Mouse (Mus musculus) lung, postnatal 36 days (tissue): ENCODE measurements around the gene Cep57l1.

Experiments used
- DNase-seq: peaks from one replicate; pipeline ENCODE4 v3.0.0; 2022; ENCODE audit warnings: mixed read lengths

Gene Cep57l1

DNA sequence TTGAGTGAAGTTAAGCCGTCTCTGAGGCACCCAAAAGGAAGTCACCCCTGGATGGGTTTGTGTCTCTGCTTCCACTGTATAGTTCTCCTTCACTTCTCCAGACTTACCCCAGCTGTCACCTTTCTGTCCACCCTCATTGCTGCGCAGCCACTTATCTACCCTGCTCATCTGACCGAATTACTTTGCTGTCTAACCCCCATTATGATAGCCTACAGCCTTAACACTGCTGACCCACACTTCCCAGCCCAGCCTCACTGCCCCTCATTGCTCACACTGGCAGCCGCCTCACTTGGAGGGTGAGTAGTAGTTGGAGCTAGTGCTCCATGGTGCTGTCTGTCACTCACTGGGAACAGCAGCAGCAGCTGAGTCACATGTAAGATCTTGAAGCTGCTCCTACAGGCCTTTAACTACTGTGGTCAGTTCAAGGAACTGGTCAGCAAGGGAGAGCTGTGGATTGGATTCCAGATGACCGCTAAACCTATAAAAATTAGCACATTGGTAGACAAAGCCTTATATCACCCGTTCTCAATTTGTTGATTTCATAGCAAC is 4.7 kb upstream of the Cep57l1 start:
- DNase-seq, result no peak

GRCm38 (mm10) chr10:41812566-41812965 is 2.9 kb upstream of the Cep57l1 start:
- no peak for DNase-seq

- no peak for DNase-seq
Observed at GRCm38 (mm10) chr10:41810564-41811455, 1.1 kb upstream of the Cep57l1 start.

GRCm38 (mm10) chr10:41809080-41809770 is 446 bp downstream of the Cep57l1 start:
- peak; percentile 95 for DNase-seq

DNA sequence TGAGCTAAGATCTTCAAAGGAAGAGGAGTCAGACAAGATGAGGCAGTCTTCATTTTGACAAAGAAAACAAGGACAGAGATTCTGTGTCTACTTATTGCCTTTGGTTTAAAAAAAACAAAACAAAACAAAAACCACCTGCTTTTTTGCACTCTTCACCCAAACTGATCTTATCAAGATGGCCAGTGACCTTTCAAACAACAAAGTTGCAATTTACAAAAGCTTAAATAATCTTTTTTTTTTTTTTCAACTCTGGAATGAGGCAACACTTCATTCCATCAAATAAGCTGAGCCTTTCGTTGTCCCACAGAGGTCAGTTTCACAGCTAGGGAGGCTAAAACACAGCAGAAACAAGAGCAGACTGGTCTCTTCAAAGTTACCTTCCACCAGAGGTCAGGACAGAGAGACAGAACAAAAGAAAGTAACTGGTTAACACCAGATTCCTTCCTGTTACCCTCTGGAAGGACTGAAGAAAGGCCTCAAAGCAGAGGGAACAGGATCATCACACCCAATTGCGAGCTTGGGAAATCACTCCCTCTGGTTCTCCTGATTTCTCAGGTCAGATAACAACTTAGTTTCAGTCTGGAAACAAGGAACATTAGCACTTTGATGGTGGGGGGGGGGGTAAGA is 3.8 kb downstream of the Cep57l1 start:
- no peak for DNase-seq

DNA sequence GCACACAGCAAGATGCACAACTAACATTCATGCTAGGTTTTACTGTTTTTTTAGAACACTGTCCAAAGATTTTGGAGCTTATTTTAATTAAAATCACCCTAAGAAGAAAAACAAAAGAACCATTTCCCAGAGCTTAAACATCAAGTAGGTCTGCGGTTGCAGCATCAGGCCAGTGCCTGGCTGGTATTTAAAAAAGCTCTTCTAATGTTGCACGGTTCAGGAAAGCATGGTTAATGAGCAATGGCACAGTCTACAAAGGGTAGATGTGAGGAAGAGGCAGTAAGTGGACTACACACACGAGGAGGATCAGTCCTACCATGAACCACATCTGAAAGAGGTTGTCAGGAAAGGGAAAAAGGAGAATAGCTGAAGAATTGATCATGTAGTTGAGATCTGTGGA is 5.0 kb downstream of the Cep57l1 start:
- no peak for DNase-seq

DNA sequence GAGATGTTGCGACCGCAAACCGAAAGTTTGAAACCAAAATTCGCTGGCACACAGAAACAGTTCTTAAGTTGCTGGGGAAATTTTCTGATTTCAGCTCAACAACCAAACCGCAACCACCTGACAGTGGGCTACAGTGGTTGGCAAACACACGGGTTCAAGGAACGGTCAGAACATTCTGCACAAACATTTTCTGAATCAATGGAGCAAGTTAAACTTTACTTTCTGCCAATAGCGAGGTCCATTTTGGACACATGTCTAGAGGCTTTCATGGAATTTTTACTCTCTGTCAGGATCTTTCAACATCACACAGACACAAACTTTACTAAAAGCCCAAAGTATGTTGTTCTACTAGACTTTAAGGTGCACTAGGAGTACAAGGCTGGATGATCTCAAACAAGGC is 6.2 kb downstream of the Cep57l1 start:
- no peak for DNase-seq

DNA sequence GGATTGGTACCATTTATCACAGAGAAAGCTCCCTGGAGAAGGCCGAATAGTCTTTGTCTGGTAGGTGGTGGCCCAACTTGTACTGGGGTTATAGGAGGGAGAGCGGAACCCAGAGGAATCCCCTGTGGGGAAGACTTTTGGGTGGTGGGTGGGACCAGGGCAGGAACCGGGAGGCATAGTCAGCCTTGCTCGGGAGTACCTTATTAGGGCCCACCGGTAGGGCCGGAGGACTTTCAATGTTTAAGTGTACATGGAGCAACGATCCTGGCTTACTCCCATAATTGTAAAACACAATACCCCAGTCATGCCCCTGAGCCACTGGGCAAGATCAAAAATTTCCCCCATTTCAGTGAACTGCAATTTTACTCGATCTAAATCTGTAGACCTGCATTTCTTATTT is 12.4 kb downstream of the Cep57l1 start:
- DNase-seq, result no peak

DNA sequence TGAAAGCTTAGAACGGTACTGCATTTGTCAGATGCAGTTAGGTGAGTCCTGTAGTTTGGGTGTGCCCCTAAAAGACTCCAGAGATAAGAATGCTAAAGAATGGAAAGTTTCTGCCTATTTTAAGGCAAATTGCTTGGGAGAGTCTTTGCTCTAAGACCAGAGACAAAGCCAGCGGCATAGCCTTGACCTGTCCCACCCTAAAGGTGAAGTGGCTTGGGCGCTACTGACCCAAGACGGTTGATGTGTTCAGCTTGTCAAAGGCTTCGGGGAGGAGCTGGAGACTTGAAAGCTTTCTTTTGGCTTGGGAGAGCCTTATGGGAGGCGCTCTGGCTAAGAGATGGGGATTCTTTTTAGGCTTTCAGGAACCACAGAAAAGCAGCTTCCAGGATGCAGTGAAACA is 17.3 kb downstream of the Cep57l1 start:
- no peak for DNase-seq

DNA sequence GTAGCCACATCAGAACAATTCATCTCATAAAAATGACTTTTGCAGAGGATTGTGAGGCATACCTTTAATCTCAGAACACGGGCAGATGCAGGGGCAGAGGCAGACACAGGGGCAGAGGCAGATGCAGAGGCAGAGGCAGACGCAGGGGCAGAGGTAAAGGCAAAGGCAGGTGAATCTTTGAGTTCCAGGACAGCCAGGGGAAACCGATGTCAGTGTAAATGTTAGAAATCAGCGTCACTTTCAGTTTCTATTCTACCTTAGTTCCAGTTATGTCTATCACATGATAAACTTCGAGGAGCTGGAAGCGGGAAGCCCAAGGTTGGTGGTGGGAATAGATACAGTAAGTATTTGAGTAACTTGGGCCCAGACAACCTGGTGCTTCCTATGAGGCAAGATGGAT is 42.4 kb downstream of the Cep57l1 start:
- DNase-seq, result no peak

GRCm38 (mm10) chr10:41766280-41766679 is 43.4 kb downstream of the Cep57l1 start:
- DNase-seq, result no peak

GRCm38 (mm10) chr10:41765586-41765985 is 44.1 kb downstream of the Cep57l1 start:
- DNase-seq, result no peak

- no peak for DNase-seq
Observed at GRCm38 (mm10) chr10:41763741-41764385, 45.8 kb downstream of the Cep57l1 start.

GRCm38 (mm10) chr10:41760866-41761265 is 48.8 kb downstream of the Cep57l1 start:
- DNase-seq, result no peak

GRCm38 (mm10) chr10:41758041-41758440 is 51.6 kb downstream of the Cep57l1 start:
- DNase-seq, result no peak

DNA sequence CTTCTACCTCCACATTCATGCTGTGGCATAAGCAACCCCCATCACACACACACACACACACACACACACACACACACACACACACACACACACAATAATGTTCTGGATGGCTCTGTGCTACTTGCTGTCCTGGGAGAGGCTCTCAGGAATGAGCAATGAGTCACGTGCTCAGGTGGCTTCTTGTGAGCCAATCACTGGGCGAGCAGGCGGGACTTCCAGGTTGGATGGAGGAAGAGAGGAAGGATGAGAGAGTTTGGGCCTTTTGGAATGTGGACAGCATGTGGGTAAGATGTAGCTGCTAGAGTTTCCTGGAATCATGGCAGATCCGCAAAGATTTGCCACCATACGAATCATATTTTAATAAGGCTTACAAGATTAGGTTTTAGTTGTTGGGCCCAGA is 52.4 kb downstream of the Cep57l1 start:
- DNase-seq, result no peak

DNA sequence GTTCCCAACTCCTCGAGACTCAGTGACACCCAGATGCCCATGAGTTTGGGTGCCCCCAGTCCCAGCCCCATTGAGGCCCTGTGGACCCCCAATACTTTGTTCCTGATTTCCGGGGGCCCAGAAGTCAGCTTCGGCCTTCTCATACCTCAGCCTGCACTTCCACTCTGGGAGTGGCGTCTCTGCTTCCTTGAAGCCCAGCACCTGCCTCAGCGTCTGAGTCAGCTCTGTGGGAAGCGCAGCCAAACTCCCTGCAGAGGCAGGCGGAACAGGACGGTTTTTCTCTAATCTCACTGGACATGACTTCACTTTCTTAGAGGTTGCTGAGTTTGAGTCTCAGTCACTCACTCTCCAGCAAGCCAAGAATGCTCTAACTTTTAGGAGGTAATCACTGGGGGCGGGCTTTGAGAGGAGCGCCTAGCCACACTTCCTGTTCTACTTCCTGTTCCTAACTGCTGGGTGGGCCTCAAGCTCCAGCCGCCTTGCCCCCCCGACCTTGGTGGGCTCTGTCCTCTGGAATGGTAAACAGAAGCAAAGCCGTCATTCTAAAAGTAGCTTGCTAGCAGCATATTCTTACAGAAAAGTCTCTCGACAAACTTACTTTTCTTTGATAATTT is 57.7 kb downstream of the Cep57l1 start:
- DNase-seq, result no peak

DNA sequence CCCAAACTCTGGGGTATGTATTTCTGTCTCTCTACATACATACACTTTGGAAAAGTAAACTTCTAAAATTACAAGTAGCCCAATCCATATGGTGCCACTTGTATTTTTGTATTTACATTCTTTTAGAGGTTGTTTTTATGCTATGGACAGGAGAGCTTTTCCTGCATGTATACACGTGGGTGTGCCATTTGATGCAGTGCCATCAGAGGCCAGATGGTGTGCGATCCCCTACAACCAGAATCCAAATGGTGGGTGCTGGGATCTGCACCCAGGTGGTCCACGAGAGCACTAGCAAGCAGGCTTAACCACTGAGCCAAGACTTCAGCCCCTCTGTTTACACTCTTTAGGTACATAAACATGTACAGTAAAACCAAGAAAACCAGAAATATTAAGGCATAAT is 60.4 kb downstream of the Cep57l1 start:
- no peak for DNase-seq

DNA sequence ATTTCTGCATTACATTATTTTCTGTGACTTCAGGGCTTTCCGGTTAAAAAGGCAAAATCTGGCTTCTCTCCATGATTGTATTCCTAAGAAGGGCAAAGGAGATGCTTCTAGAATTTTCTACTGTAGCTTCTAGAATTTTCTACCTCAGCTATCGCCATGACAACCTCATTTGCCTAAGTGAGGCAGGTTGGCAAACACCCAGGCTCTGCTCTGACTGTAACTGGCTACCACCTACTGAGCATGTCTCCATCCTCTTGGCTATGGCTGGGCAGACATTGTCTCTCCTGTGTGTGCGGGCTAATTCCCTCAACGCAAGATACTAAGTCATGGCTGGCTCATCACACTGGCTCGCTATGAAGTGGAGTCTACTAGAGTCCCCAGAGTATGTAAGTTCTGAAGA is 63.1 kb downstream of the Cep57l1 start:
- no peak for DNase-seq

- DNase-seq, result no peak
Observed at GRCm38 (mm10) chr10:41744006-41744405, 65.7 kb downstream of the Cep57l1 start.

DNA sequence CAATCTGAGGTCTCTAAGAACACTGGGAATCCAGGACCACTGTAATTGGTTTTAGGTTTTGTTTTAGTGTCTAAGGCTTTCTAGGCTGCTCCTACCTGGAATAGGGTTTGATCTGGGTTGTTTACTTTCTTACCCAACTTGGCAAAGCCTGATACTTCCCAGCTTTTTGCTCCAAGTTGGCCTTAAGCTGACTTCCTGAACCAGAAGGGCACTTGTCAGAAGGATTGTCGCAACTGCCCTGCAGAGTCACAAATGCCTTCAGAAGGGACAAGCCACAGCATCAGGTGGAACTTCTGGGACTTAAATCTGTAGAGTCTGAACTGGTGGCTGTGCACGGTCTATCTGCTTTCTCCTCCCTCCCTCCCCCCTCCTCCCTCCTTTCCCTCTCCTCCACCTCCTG is 69.5 kb downstream of the Cep57l1 start:
- DNase-seq, result peak; percentile 60

- DNase-seq, result no peak
Observed at GRCm38 (mm10) chr10:41737245-41737644, 72.4 kb downstream of the Cep57l1 start.

- DNase-seq, result no peak
Observed at GRCm38 (mm10) chr10:41735398-41735797, 74.3 kb downstream of the Cep57l1 start.
